Mouse (Mus musculus): ENCODE results near the gene Gm49711.
A peak's percentile ranks its signal among the peaks of the same experiment; 100 is the strongest.
"Not testable (repeated sequence)": the region's sequence is repeated elsewhere in the genome, so short reads cannot be mapped to it uniquely, and the experiment has no call there.

Gm49711 gene

GRCm38 (mm10) chr16:92183477-92183876 lies 125.4 kb downstream of the Gm49711 start:
- no peak for DNase-seq (ENCODE audit: low spot score in 2 of 2)

- DNase-seq (ENCODE audit: low spot score in 2 of 2) = no peak
Measured at GRCm38 (mm10) chr16:92190603-92191002, 132.5 kb downstream of the Gm49711 start.

- no peak for DNase-seq (ENCODE audit: low spot score in 2 of 2)
Measured at GRCm38 (mm10) chr16:92195094-92195493, 137.0 kb downstream of the Gm49711 start.

- peak in 1 of 2 experiments; percentile 27 for DNase-seq (ENCODE audit: low spot score in 2 of 2)
Measured at GRCm38 (mm10) chr16:92196741-92197331, 138.7 kb downstream of the Gm49711 start.

GRCm38 (mm10) chr16:92200615-92201014 lies 142.5 kb downstream of the Gm49711 start:
- peak in 1 of 2 experiments; percentile 35 for DNase-seq (ENCODE audit: low spot score in 2 of 2)

GRCm38 (mm10) chr16:92203599-92203998 lies 145.5 kb downstream of the Gm49711 start:
- DNase-seq (ENCODE audit: low spot score in 2 of 2) = no peak

GRCm38 (mm10) chr16:92209291-92209781 lies 151.2 kb downstream of the Gm49711 start:
- no peak for DNase-seq (ENCODE audit: low spot score in 2 of 2)

GRCm38 (mm10) chr16:92210316-92210715 lies 152.2 kb downstream of the Gm49711 start:
- DNase-seq (ENCODE audit: low spot score in 2 of 2) = not testable (repeated sequence)

DNA sequence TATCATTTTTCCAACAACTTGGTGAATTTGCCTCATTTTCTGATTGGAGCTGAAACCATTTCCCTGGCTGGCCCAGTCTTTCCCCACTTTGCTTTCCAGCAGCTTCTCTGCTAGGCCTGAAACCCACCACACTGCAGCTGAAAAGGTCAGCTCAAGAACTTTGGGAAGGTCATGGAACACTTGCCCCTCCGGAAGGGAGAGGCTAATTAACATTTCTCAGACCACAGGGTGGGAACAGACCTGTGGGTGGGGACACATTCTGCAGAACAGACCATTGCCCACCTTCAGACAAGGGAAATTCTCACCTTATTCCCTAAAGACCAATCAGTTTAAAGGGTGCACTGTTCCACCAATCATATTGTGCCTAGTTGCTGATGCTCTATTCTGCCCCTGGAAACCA lies 155.8 kb downstream of the Gm49711 start:
- DNase-seq (ENCODE audit: low spot score in 2 of 2) = not testable (repeated sequence)

DNA sequence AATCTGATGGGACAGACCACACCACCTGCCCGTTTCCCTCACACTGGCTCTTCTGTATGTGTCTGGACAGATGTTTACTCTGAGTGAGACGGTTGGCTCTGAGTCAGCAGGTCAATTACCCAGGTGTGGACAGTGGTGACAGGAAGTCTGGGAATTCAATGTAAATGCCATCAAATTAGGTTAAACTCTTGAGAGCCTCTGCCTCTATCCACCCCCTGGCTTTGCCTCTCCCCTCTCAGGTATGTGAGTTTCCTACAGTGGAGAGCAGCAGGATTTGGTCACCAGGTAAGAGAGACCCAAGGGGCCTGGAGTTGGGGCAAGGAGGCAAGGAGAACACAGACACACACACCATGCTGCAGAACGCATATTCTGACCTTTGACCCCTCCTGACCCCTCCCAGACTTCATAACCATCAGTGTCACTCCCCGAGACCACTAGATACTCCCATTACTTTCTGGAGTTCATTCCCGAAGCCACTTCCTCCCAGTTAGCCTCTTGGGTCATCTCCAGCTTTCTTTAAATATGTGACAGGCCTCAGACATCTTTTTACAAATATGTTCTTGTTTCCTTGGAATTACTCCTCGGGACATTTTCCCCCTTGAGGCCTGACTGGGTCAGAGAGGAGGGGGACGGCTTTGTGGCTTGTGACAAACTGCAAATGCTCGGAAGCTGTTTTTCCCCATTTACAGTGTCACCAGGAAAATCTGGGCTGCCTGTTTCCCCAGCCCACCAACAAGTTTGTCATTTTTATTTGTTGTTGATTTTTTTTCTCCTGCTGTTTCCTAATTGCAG lies 157.7 kb downstream of the Gm49711 start:
- DNase-seq (ENCODE audit: low spot score in 2 of 2) = no peak

DNA sequence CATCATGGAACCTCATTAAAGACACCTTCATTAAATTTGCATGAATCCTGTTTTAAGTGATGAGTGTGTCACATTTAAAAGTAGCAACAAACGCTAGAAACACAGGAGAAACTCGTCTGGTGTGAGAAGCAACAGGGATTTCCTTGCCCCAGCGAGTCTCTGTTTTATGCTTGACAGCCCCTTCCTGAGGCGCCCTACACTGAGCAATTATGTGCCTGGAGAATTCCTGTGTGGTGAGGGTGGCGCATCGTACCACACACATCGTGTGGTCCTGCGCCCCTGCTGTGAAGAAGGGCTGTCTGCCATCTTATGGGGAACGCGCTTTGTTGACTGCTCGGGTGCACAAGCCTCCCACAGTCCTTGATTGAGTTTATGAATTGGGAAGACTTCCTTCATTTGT lies 162.6 kb downstream of the Gm49711 start:
- DNase-seq (ENCODE audit: low spot score in 2 of 2) = no peak

- no peak for DNase-seq (ENCODE audit: low spot score in 2 of 2)
Measured at GRCm38 (mm10) chr16:92228332-92228919, 170.3 kb downstream of the Gm49711 start.

GRCm38 (mm10) chr16:92230476-92230931 lies 172.4 kb downstream of the Gm49711 start:
- no peak for DNase-seq (ENCODE audit: low spot score in 2 of 2)

GRCm38 (mm10) chr16:92234530-92234929 lies 176.4 kb downstream of the Gm49711 start:
- no peak for DNase-seq (ENCODE audit: low spot score in 2 of 2)

- no peak for DNase-seq (ENCODE audit: low spot score in 2 of 2)
Measured at GRCm38 (mm10) chr16:92235222-92235621, 177.1 kb downstream of the Gm49711 start.
